Mouse (Mus musculus) left cerebral cortex, postnatal 25 days (tissue): ENCODE measurements at regions not wholly inside any gene's neighbourhood (a gene's known extent, or its start where the extent isn't known, plus 50 kb on each side); places are given as distances from the start of the nearest gene placed in this dataset.
"Not testable (repeated sequence)": the region's sequence is repeated elsewhere in the genome, so short reads cannot be mapped to it uniquely, and the experiment has no call there.

Source experiments
- DNase-seq, 2 experiments: peaks; one replicate each; pipeline ENCODE4 v3.0.0; 2022; ENCODE audit warnings: low spot score in 2 of 2, mixed read lengths in 1 of 2
- intact Hi-C: fragments of 180-260 bp; cut with DNase I; formaldehyde crosslinking; loops from one replicate; pipeline ENCODE4 v1.15.1; 2025

- intact Hi-C loops, result no loop called here
- DNase-seq, result peak in 1 of 2 experiments; percentile 17
Measured at GRCm38 (mm10) chr1:123156851-123157250, 888.5 kb downstream of the Dpp10 start.

- intact Hi-C loops, result no loop called here
- DNase-seq, result peak; percentile 8 to 64
Measured at GRCm38 (mm10) chr1:123154558-123154957, 890.8 kb downstream of the Dpp10 start.

DNA sequence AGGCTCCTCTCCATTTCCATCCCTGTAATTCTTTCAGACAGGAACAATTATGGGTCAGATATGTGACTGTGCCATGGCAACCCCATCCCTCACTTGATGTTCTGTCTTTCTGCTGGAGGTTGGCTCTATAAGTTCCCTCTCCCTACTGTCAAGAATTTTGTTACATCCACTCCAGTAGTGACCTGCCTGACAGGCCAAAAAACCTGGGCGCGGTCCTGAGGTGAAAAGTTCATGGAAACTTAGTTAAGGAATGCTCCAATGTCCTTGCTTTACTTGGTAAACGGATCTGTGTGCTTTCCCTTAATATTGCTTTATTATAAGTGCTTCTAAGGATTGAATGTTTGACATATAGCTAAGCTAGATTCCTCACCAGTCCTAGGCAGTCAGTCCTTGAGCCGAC lies 911.5 kb downstream of the Dpp10 start:
- DNase-seq, intact Hi-C loops: not testable (repeated sequence)
